Mouse (Mus musculus) heart, postnatal 0 days (tissue): ENCODE results near the gene Aloxe3.
A peak's percentile ranks its signal among the peaks of the same experiment; 100 is the strongest.

ENCODE experiments used
- CTCF ChIP-seq: IDR thresholded peaks from 2 replicates; pipeline ENCODE4 v1.5.1; 2016; ENCODE audit warnings: antibody characterized with exemption, control low read depth, low read depth
- EP300 ChIP-seq: IDR thresholded peaks from 2 replicates; pipeline ENCODE4 v1.6.1; 2016; ENCODE audit warnings: antibody characterized with exemption, low read depth

- TF ChIP-seq EP300: no peak
- TF ChIP-seq CTCF: peak; percentile 64
Observed at GRCm38 (mm10) chr11:69150444-69150843, 24.7 kb downstream of the Aloxe3 start.
